Mouse (Mus musculus) CD8-positive naive resting alpha-beta T cell, adult 57 days (primary cell): ENCODE data around the gene Gm45213. TPM values are rescaled to one million over a fixed set of nuclear protein-coding genes. Genes with fewer than 3 reads are reported as not detected.

Experiments
- total RNA-seq: library from RNA; stranded (reverse); gene quantifications from one replicate; pipeline ENCODE4 v1.2.4, GENCODE M21; 2023

Gene Gm45213
- not detected for total RNA-seq

GRCm38 (mm10) chr7:66043552-66044459 lies at the start of gene Gm45213:
Gene Gm45213 (plus strand): TSS chr7:66043602.

GRCm38 (mm10) chr7:66058703-66059102 lies 15.3 kb downstream of the Gm45213 start, which contains the start of gene Snrpa1:
Gene Snrpa1 (plus strand): TSS chr7:66059003.

GRCm38 (mm10) chr7:66079364-66080230 lies 36.2 kb downstream of the Gm45213 start, which contains the start of gene Selenos:
Gene Selenos (plus strand): TSS chr7:66079649.

GRCm38 (mm10) chr7:66108961-66109854 lies 65.8 kb downstream of the Gm45213 start, which contains the start of gene Chsy1:
Gene Chsy1 (plus strand): TSS chr7:66109515.

Other genes starting within 250 kb of the Gm45213 start
- gene Pcsk6, start 181.9 kb upstream of the Gm45213 start, total RNA-seq: not detected
- 66.6 TPM for gene Snrpa1, start 15.4 kb downstream of the Gm45213 start, total RNA-seq
- gene Selenos, start 36.0 kb downstream of the Gm45213 start, total RNA-seq: 54.9 TPM
- gene Chsy1, start 65.9 kb downstream of the Gm45213 start, total RNA-seq: 24.8 TPM